Mouse (Mus musculus) heart, embryonic 15.5 days (tissue): Measurements from ENCODE around the gene Slbp. TPM values are rescaled to one million over a fixed set of nuclear protein-coding genes. Genes with fewer than 3 reads are reported as not detected.
A peak's percentile ranks its signal among the peaks of the same experiment; 100 is the strongest.

ENCODE experiments used
- ATAC-seq: fragments of 200-750 bp; cut with Nextera tagmentation; replicated peaks from 2 replicates; pipeline ENCODE4 v1.8.0; 2017; ENCODE audit warnings: low read depth, moderate TSS enrichment; ENCODE audit not compliant: insufficient number of reproducible peaks, insufficient read depth, low FRiP score
- H3K27ac ChIP-seq: fragments of 300-500 bp; sonication (generic); 2 replicates; pipeline ENCODE4 v1.5.1; 2015; ENCODE audit warnings: mild to moderate bottlenecking, inconsistent platforms
- H3K27me3 ChIP-seq: fragments of 300-500 bp; sonication (generic); 2 replicates; pipeline ENCODE4 v1.6.1; 2015; ENCODE audit warnings: inconsistent platforms
- H3K36me3 ChIP-seq: fragments of 300-500 bp; sonication (generic); 2 replicates; pipeline ENCODE4 v1.6.1; 2015; ENCODE audit warnings: mild to moderate bottlenecking, inconsistent platforms
- H3K4me1 ChIP-seq: fragments of 300-500 bp; sonication (generic); replicated peaks from 2 replicates; pipeline ENCODE4 v1.6.1; 2015; ENCODE audit warnings: inconsistent platforms
- H3K4me2 ChIP-seq: fragments of 300-500 bp; sonication (generic); 2 replicates; pipeline ENCODE4 v1.6.1; 2015; ENCODE audit warnings: inconsistent platforms, mild to moderate bottlenecking, moderate library complexity
- H3K4me3 ChIP-seq: fragments of 300-500 bp; sonication (generic); 2 replicates; pipeline ENCODE4 v1.5.1; 2015; ENCODE audit warnings: mild to moderate bottlenecking, inconsistent platforms
- H3K9ac ChIP-seq: fragments of 300-500 bp; sonication (generic); 2 replicates; pipeline ENCODE4 v1.6.1; 2015; ENCODE audit warnings: mild to moderate bottlenecking, inconsistent platforms
- H3K9me3 ChIP-seq: fragments of 300-500 bp; sonication (generic); replicated peaks from 2 replicates; pipeline ENCODE4 v1.6.1; 2016; ENCODE audit warnings: inconsistent platforms
- whole genome bisulfite sequencing: fragments of 180-500 bp; shearing (Covaris S2); methylation state at CpG from one replicate; pipeline ENCODE4 v1.1.7; 2015; ENCODE audit warnings: mixed read lengths; 5-methylcytosine and 5-hydroxymethylcytosine counted together
- polyA plus RNA-seq: library from polyadenylated mRNA; unstranded; fragments of >200 nt; fragmentation: Nextera tagmentation; extraction: Ambion mirVana; gene quantifications from 2 replicates; pipeline ENCODE4 v1.2.1, GENCODE M21; 2015

Slbp gene
- polyA plus RNA-seq, 1 experiment from 2014 or later: 99.3 TPM

DNA sequence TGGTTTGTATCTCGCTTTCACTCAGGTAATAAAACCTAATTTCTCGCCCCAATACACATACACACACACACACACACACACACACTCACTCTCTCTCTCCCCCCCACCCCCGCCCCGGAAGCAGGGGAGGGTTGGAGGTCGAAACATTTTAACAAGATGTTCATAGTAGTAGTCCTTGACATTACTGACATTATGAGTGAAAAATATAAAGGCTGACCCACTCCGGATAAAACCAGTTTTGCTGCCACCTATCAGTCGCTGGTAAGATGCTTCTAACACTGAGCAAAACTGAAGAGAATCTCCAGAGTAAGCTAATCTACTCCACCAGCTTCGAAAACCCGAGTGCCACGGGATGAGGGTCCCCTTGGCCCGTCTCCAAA lies 843 bp downstream of the Slbp start:
- Histone ChIP-seq H3K4me3 (peak overlapping the region; percentile 80), H3K9ac (peak overlapping the region; percentile 86), H3K27me3 (no peaks in the 10 kb centered on the region), H3K27ac (peak overlapping the region; percentile 97), H3K4me1 (peaks cover 34% of the 10 kb centered on the region), H3K36me3 (peaks cover 49% of the 10 kb centered on the region), H3K9me3 (no peaks in the 10 kb centered on the region), H3K4me2 (peak overlapping the region; percentile 67)
- no peak for ATAC-seq
- WGBS: under 1% methylated on average over 11 of the region's 11 CpGs

DNA sequence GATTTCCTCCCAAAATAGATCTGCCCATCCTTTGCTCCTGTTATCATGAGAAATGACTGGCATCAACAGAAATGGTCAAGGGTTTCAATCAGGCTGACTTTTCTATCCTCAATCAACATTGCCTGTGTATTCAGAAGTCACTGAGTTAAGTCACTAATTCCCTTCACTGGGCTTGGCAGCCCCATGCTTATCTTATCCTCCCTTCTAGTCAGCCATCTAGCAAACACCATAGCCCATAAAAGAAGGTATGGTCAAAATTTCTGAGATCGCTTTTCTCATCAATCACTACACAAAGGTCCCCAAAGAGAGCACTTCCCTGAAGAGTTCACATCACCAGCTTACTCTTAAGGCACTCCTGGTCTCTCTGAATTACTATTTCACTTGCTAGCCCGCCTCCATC lies 1.4 kb downstream of the Slbp start:
- 7% methylated on average over 2 of the region's 2 CpGs for WGBS
- H3K36me3 ChIP-seq: peaks cover 54% of the 10 kb centered on the region
- no peaks in the 10 kb centered on the region for H3K9me3 ChIP-seq
- peak overlapping the region; percentile 86 for H3K9ac ChIP-seq
- peak overlapping the region; percentile 80 for H3K4me3 ChIP-seq
- H3K27ac ChIP-seq: peak overlapping the region; percentile 97
- peak overlapping the region; percentile 67 for H3K4me2 ChIP-seq
- ATAC-seq: no peak
- peaks cover 29% of the 10 kb centered on the region for H3K4me1 ChIP-seq
- H3K27me3 ChIP-seq: no peaks in the 10 kb centered on the region

DNA sequence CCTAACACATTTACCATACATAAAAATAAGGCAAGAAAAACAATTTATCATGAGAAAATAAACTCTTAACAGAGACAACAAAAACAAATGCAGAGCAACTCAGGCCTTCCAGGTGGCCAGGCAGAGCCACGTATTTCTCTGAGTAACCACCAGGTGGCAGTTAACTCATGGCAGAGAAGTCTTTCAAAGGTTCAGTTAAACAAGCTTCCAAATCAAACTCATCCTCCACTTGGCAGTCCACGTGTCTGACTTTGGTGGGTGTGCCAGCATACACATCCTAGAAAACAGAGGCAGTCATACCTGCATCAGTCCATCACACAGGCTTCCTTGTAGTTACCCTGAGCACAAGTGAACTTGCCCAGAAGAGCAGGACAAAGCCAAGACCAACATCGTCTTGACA lies 11.7 kb downstream of the Slbp start:
- Histone ChIP-seq H3K4me3 (no peak overlapping the region), H3K9me3 (no peaks in the 10 kb centered on the region), H3K4me1 (0 out of 2 replicates have a peak, but pooled peaks cover 5% of the 10 kb centered on the region), H3K36me3 (peaks cover 71% of the 10 kb centered on the region), H3K9ac (no peak overlapping the region), H3K4me2 (no peak overlapping the region), H3K27ac (no peak overlapping the region), H3K27me3 (no peaks in the 10 kb centered on the region)
- WGBS: 36% methylated on average over 3 of the region's 3 CpGs
- no peak for ATAC-seq

DNA sequence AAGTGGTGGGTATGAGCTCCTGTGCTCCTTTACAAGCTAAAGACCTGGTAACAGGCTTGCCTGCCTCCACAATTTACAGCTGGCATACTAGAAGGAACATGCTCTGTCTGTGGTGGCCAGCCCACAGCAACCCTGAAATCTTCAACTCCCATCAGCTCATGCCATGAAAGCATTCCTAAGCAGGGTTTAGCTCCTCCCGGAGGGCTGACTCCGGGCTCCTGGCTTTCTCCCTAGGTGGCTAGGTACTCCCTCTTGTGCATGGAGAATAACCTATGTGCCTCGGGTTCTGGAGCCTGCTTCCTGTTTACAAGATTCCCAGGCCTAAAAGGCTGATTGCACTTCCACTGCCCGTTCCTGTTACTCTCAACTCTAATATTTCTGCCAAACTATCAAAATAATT lies 13.5 kb downstream of the Slbp start:
- no peak overlapping the region for H3K4me3 ChIP-seq
- H3K27ac ChIP-seq: no peak overlapping the region
- peaks cover 55% of the 10 kb centered on the region for H3K36me3 ChIP-seq
- H3K9me3 ChIP-seq: no peaks in the 10 kb centered on the region
- no peaks in the 10 kb centered on the region for H3K27me3 ChIP-seq
- no peak overlapping the region for H3K4me2 ChIP-seq
- 52% methylated on average over 4 of the region's 4 CpGs for WGBS
- H3K4me1 ChIP-seq: 0 out of 2 replicates have a peak, but pooled peaks cover 5% of the 10 kb centered on the region
- no peak overlapping the region for H3K9ac ChIP-seq
- no peak for ATAC-seq

DNA sequence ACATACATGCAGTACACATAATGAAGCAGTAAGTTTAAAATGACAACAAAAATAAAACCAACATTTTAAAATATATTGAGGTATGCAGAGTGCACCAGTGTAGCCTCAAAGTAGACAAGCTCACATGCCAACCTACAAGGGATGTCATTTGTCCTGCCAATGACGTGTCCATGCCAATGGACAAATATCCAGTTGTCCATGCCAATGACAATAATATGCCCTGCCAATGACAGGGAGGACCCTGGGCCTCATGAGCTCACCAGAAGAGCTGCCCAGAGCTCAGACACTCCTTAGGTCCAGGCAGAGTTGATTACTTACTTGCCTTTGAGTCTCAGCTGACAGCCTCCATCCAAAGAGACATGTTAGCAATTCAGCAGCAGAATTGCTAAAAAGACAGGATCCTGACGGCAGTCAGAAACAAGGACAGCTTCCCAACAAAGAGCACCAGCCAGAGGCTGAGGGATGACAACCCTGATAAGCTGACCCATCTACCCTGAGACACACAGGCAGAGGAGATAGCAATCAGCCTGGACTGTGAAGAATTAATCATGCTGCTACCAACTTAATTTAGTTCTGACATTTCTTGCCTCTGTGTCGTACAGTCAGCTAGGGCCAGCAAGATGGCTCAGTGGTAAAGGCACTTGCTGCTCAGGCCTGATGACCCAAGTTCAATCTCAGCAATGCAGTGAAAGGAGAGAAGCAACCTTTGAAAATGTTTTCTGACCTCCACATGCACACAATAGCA lies 14.6 kb downstream of the Slbp start:
- ATAC-seq: no peak
- Histone ChIP-seq H3K4me1 (0 out of 2 replicates have a peak, but pooled peaks cover 5% of the 10 kb centered on the region), H3K27me3 (no peaks in the 10 kb centered on the region), H3K36me3 (peaks cover 44% of the 10 kb centered on the region), H3K9me3 (no peaks in the 10 kb centered on the region), H3K27ac (no peak overlapping the region), H3K4me2 (no peak overlapping the region), H3K4me3 (no peak overlapping the region), H3K9ac (no peak overlapping the region)
- WGBS: 77% methylated on average over 3 of the region's 3 CpGs

- Histone ChIP-seq H3K4me3 (no peak overlapping the region), H3K4me2 (no peak overlapping the region), H3K27me3 (no peaks in the 10 kb centered on the region), H3K27ac (no peak overlapping the region), H3K9me3 (no peaks in the 10 kb centered on the region), H3K9ac (no peak overlapping the region), H3K36me3 (peaks cover 20% of the 10 kb centered on the region; the same call in 1 of the 2 replicates), H3K4me1 (peaks cover 9% of the 10 kb centered on the region)
- 76% methylated on average over 3 of the region's 3 CpGs for WGBS
- no peak for ATAC-seq
Measured at GRCm38 (mm10) chr5:33635361-33635760, 17.0 kb downstream of the Slbp start.

DNA sequence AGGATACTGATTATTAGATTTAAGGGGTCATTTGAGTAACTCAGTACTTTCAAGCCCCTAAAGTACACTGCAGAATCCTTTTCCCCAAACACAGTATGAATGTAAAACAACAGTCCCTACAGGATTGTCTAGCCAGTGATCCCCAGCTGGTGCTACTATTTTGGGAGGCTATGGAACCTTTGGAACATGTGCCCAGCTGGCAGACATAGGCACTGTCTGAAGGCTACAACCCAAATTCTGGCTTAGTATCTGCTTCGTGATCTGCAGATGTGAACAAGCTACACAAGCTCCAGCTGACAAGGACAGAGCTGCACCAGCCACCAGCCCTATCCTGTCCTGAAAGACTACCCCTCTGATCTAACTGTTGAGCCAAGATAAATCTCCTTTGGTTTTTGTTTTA lies 19.8 kb downstream of the Slbp start:
- ATAC-seq: no peak
- no peaks in the 10 kb centered on the region for H3K9me3 ChIP-seq
- H3K36me3 ChIP-seq: peaks cover 4% of the 10 kb centered on the region; the same call in 1 of the 2 replicates
- H3K27me3 ChIP-seq: no peaks in the 10 kb centered on the region
- WGBS: 73% methylated on average over 1 of the region's 1 CpGs
- peaks cover 17% of the 10 kb centered on the region for H3K4me1 ChIP-seq
- H3K9ac ChIP-seq: no peak overlapping the region
- H3K4me3 ChIP-seq: no peak overlapping the region
- H3K27ac ChIP-seq: no peak overlapping the region
- no peak overlapping the region for H3K4me2 ChIP-seq

- no peak for ATAC-seq
Measured at GRCm38 (mm10) chr5:33630615-33631014, 21.8 kb downstream of the Slbp start.

DNA sequence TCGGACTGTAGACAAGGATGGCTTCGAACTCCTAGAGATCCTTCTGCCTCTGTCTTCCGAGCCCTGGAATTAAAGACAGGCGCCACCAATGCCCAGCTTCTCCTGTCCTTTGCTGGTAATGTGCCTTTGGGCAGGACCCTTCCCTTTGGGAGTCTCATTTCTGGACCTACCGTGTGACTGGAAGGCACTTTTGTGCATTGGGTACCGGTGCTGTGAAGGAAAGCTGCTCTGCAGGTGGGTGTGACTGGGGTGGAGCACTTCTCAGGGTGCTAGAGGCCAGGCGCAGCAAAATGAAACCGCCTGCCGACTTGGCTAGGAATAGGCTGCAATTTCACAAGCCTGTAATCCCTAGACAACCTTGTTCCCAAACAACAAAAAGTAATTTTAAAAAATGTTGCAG lies 22.3 kb downstream of the Slbp start:
- Histone ChIP-seq H3K27ac (peak overlapping the region; percentile 82), H3K4me1 (peaks cover 17% of the 10 kb centered on the region), H3K9me3 (no peaks in the 10 kb centered on the region), H3K9ac (peak overlapping the region; percentile 56), H3K27me3 (no peaks in the 10 kb centered on the region), H3K4me3 (peak overlapping the region; percentile 96), H3K4me2 (peak overlapping the region; percentile 91), H3K36me3 (no peaks in the 10 kb centered on the region; the same call in 1 of the 2 replicates)
- ATAC-seq: no peak
- 2% methylated on average over 9 of the region's 9 CpGs for WGBS

More at GRCm38 (mm10) chr5:33630615-33631014, 21.8 kb downstream of the Slbp start:
- Histone ChIP-seq H3K27me3 (no peaks in the 10 kb centered on the region), H3K9ac (peak overlapping the region; percentile 56), H3K9me3 (no peaks in the 10 kb centered on the region), H3K27ac (peak overlapping the region; percentile 82; the same call in 1 of the 2 replicates), H3K4me1 (peaks cover 17% of the 10 kb centered on the region), H3K4me2 (peak overlapping the region; percentile 91), H3K4me3 (peak overlapping the region; percentile 96), H3K36me3 (no peaks in the 10 kb centered on the region; the same call in 1 of the 2 replicates)
- WGBS: 51% methylated on average over 4 of the region's 4 CpGs

DNA sequence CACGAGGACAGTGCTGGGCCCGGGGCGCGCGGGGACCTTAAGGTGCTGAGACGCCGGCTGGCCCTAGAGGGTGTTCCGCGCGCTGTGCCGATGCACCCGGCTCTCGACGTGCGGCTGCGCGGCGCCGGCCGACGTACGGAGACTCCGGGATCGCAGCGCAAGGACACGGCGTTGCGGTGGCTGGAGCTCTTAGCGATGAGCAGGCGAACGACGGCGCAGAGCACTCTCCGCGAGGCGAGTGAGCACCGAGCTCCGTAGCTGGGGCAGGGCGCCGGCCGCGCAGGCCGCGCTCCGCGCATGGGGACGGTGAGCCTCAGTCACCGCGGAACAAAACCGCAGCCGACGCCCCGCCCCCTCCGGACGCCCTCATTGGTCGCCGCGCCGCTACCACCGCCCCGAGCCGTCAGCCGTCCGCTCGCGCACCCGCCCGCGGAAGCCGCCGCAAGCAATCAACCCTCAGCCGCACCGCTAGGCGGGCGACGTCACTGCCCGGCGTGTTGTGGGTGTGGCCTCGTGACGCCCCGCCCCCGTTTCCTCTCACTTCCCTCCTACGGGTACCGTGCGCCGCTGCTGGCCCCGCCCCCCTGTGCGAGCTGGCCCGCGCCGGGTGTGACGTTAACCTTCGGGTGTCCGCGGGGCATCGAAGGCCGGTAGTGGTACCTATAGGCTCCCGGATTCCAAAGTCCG lies 22.9 kb downstream of the Slbp start, which contains the start of the genes Fam53a and Gm9903:
Gene Fam53a, minus strand, starts transcription at position 335 of the 687 bp plus-strand sequence.
Gene Gm9903, plus strand, starts transcription at position 625 of the 687 bp plus-strand sequence.
- Histone ChIP-seq H3K27ac (peak within 1 kb of the TSS; percentile 96), H3K36me3 (no peaks in the 10 kb centered on the region), H3K9me3 (no peaks in the 10 kb centered on the region), H3K4me3 (peak within 1 kb of the TSS; percentile 96), H3K27me3 (no peaks in the 10 kb centered on the region), H3K4me2 (peak within 1 kb of the TSS; percentile 91), H3K9ac (peak within 1 kb of the TSS; percentile 91), H3K4me1 (peaks cover 17% of the 10 kb centered on the region)
- under 1% methylated on average over 85 of the region's 99 CpGs for WGBS
- peak; percentile 97 for ATAC-seq

DNA sequence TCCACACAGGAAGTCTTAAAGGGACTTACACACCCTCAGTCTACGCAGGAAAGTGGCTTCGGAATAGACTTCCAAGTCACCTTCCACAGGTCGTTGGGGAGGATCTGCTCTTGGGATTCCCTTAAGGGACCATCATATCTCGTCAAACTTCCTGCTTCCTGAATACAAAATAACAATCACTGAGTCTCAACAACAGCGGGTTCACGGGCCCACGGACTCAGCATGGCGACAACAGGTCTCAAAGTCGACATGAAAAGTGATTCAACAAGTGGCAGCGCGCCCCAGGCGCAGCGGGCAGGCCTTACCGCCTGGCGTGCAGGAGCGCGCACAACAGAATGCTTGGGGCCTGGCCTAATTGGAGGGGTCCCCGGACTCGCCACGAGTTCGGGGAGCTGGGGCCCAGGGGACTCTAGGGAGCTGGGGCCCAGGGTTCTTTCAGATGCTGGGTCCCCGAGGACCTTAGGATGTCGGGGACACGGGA lies 23.5 kb downstream of the Slbp start:
- WGBS: under 1% methylated on average over 24 of the region's 24 CpGs
- 0 out of 2 replicates have a peak, but pooled peaks have one; percentile 4 for ATAC-seq
- no peaks in the 10 kb centered on the region for H3K27me3 ChIP-seq
- H3K4me3 ChIP-seq: peak overlapping the region; percentile 96
- no peaks in the 10 kb centered on the region for H3K9me3 ChIP-seq
- peak overlapping the region; percentile 91 for H3K4me2 ChIP-seq
- H3K9ac ChIP-seq: peak overlapping the region; percentile 91
- peak overlapping the region; percentile 96 for H3K27ac ChIP-seq
- peaks cover 17% of the 10 kb centered on the region for H3K4me1 ChIP-seq
- H3K36me3 ChIP-seq: no peaks in the 10 kb centered on the region
